Mouse (Mus musculus) testis, adult 2 months (tissue): ENCODE data around the gene Palld.

Experiments used
- CTCF ChIP-seq: fragments of 200-500 bp; IDR thresholded peaks from 2 replicates; pipeline ENCODE4 v1.5.1; 2012; ENCODE audit warnings: low read depth, mild to moderate bottlenecking, inconsistent platforms, low read length, moderate library complexity; ENCODE audit not compliant: control insufficient read depth, insufficient read depth, insufficient replicate concordance
- POLR2A ChIP-seq: fragments of 200-500 bp; IDR thresholded peaks from 2 replicates; pipeline ENCODE4 v1.6.1; 2012; ENCODE audit warnings: low read depth, mild to moderate bottlenecking, inconsistent platforms, low read length, moderate library complexity; ENCODE audit not compliant: control insufficient read depth

DNA sequence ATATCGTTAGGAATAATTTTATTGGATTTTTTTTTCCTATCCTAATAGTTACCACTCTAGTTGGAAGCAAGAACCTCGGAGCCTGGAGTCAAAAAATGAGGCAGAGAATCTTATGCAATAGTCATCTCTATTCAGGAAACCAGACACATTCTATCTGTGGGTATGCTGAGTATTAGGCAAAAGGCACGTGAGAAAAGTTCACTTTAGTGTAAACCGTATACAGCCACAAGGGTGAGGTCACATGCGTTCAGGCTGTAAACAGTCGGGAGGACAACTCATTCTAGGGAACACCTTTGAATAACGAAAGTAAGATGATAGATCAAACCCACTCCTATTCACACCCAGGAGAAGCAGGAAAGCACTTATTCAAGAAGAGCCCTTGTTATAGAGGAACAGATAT lies 17.9 kb upstream of the Palld start:
- no peak for TF ChIP-seq POLR2A
- TF ChIP-seq CTCF: no peak
